Mouse (Mus musculus) kidney, postnatal 0 days (tissue): Measurements from ENCODE around the gene Gm5868. TPM values are rescaled to one million over a fixed set of nuclear protein-coding genes. Genes with fewer than 3 reads are reported as not detected.

Source experiments
- ATAC-seq: fragments of 200-750 bp; cut with Nextera tagmentation; replicated peaks from 2 replicates; pipeline ENCODE4 v1.8.0; 2017; ENCODE audit warnings: low read depth, moderate number of reproducible peaks, moderate TSS enrichment, moderate library complexity; ENCODE audit not compliant: low FRiP score
- DNase-seq: peaks from one replicate; pipeline ENCODE4 v3.0.0-alpha.2; 2016; ENCODE audit warnings: low spot score
- H3K27ac ChIP-seq: fragments of 300-500 bp; sonication (generic); 2 replicates; pipeline ENCODE4 v1.5.1; 2014; ENCODE audit warnings: mild to moderate bottlenecking
- H3K27me3 ChIP-seq: fragments of 300-500 bp; sonication (generic); 2 replicates; pipeline ENCODE4 v1.6.1; 2014; ENCODE audit warnings: low read length, mixed read lengths; ENCODE audit not compliant: insufficient read depth
- H3K36me3 ChIP-seq: fragments of 300-500 bp; sonication (generic); 2 replicates; pipeline ENCODE4 v1.6.1; 2014; ENCODE audit warnings: low read length, mixed read lengths; ENCODE audit not compliant: insufficient read depth
- H3K4me1 ChIP-seq: fragments of 300-500 bp; sonication (generic); replicated peaks from 2 replicates; pipeline ENCODE4 v1.6.1; 2014; ENCODE audit warnings: antibody characterized with exemption, low read length, mixed read lengths; ENCODE audit not compliant: insufficient read depth
- H3K4me2 ChIP-seq: fragments of 300-500 bp; sonication (generic); 2 replicates; pipeline ENCODE4 v1.6.1; 2014; ENCODE audit warnings: mild to moderate bottlenecking, low read length, moderate library complexity, mixed read lengths
- H3K4me3 ChIP-seq: fragments of 300-500 bp; sonication (generic); replicated peaks from 2 replicates; pipeline ENCODE4 v1.5.1; 2014; ENCODE audit warnings: low read depth, low read length
- H3K9ac ChIP-seq: fragments of 300-500 bp; sonication (generic); 2 replicates; pipeline ENCODE4 v1.6.1; 2014; ENCODE audit warnings: low read depth, low read length
- H3K9me3 ChIP-seq: fragments of 300-500 bp; sonication (generic); replicated peaks from 2 replicates; pipeline ENCODE4 v1.6.1; 2016; ENCODE audit warnings: low read length, inconsistent platforms, mixed read lengths
- CTCF ChIP-seq: IDR thresholded peaks from 2 replicates; pipeline ENCODE4 v1.5.1; 2016; ENCODE audit warnings: antibody characterized with exemption, low read depth, mild to moderate bottlenecking, moderate library complexity
- WGBS: fragments of 180-500 bp; shearing (Covaris S2); extraction: QIAGEN DNeasy Blood & Tissue Kit; methylation state at CpG from one replicate; pipeline ENCODE4 v1.1.7; 2014; 5-methylcytosine and 5-hydroxymethylcytosine counted together
- polyA plus RNA-seq: library from polyadenylated mRNA; unstranded; fragments of >200 nt; fragmentation: Nextera tagmentation; extraction: Ambion mirVana; gene quantifications from 2 replicates; pipeline ENCODE4 v1.2.1, GENCODE M21; 2015

Gene Gm5868
- polyA plus RNA-seq, 1 experiment from 2014 or later = 1.8 TPM

DNA sequence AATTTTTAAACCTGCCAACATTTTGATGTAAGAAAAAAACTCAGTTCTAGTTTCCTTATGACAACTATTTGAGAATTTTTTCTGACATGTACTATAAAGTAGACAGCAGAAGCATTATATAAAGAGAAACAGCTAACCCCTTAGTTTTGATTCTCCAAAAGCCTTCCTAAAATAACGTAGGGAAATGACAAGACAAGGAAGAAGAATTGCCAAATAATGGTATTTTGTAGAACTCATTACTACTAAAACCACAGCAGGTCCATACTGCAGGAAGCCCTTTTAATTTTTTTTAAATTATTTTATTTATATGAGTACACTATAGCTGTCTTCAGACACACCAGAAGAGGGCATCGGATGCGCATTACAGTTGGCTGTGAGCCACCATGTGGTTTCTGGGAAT lies 36.1 kb downstream of the Gm5868 start:
- Histone ChIP-seq H3K4me3 (no peak overlapping the region), H3K9ac (no peak overlapping the region), H3K27me3 (no peaks in the 10 kb centered on the region), H3K4me1 (no peaks in the 10 kb centered on the region), H3K9me3 (no peaks in the 10 kb centered on the region), H3K4me2 (no peak overlapping the region), H3K36me3 (peaks cover 10% of the 10 kb centered on the region), H3K27ac (no peak overlapping the region)
- ATAC-seq (no peak), DNase-seq (no peak)
- WGBS = 91% methylated on average over 3 of the region's 3 CpGs
- no peak for TF ChIP-seq CTCF

Other genes with a start within 250 kb of the Gm5868 start
- gene Corin, start 83.1 kb downstream of the Gm5868 start, polyA plus RNA-seq = 14.2 and 14.3 TPM in 2 replicates
- 15.6 and 18.4 TPM in 2 replicates for gene Nfxl1, start 27.9 kb downstream of the Gm5868 start, polyA plus RNA-seq
- gene Zar1, start 6.3 kb downstream of the Gm5868 start, polyA plus RNA-seq = 1.1 and 1.6 TPM in 2 replicates
- 0.07 TPM in 1 of 2 replicates, not detected in the other for gene Cnga1, start 56.7 kb upstream of the Gm5868 start, polyA plus RNA-seq
- gene Nipal1, start 60.2 kb upstream of the Gm5868 start, polyA plus RNA-seq = 8.2 and 12.1 TPM in 2 replicates
- 0.45 and 0.78 TPM in 2 replicates for gene Txk, start 165.2 kb upstream of the Gm5868 start, polyA plus RNA-seq